Mouse (Mus musculus): ENCODE results near the gene Gja10. TPM values are rescaled to one million over a fixed set of nuclear protein-coding genes. Genes with fewer than 3 reads are reported as not detected.

The Gja10 gene
- polyA plus RNA-seq, 1 experiment from 2014 or later: not detected

DNA sequence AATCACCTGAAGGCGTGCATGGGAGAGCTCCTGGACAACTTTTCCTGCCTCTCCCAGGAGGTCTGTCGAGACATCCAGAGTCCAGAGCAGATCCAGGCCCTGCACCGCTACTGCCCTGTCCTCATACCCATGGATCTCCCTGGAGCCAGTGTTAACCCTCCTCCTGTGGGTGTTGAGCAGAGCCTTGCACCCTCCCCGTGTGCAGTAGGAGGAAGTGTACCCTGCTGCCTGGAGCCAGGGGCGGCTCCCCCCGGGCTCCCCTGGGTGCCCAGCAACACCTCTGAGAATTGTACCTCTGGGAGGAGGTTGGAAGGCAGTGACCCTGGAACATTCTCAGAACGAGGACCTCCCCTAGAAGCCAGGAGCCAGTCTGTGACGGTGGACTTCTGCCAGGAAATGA lies 22.7 kb downstream of the Gja10 start:
- ATAC-seq (ENCODE audit: low FRiP score): no peak
- Histone ChIP-seq H3K27me3 (ENCODE audit: control insufficient read depth, insufficient read depth, low read length) (no peaks in the 10 kb centered on the region), H3K27ac (ENCODE audit: low read depth, low read length) (no peak overlapping the region), H3K4me3 (ENCODE audit: low read depth, low read length) (no peak overlapping the region), H3K9ac (ENCODE audit: low read depth, low read length) (no peak overlapping the region), H3K9me3 (ENCODE audit: control insufficient read depth, low read length) (no peaks in the 10 kb centered on the region), H3K4me1 (replicated peaks; ENCODE audit: control insufficient read depth, insufficient read depth, low read length) (no peaks in the 10 kb centered on the region; the same call in 1 of the 2 replicates), H3K4me2 (replicated peaks; ENCODE audit: low read depth, low read length) (no peak overlapping the region), H3K36me3 (ENCODE audit: control insufficient read depth, insufficient read depth, low read length) (no peaks in the 10 kb centered on the region)
- 85% methylated on average over 8 of the region's 8 CpGs for WGBS
- no peak for DNase-seq (ENCODE audit: low spot score)

DNA sequence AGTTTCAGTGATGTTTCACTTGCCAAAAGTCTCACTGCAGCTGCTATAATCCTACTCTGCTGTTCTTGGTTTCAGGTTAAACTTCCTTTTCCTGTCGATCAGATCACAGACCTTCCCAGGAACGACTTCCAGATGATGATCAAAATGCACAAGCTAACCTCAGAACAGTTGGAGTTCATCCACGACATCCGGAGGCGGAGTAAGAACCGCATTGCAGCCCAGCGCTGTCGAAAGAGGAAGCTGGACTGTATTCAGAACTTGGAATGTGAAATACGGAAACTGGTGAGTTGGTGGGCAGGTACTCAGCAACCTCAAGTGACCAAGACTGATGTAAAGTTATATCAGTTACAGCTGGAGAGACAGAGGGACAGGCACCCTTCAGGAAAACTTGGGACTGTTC lies 27.4 kb downstream of the Gja10 start:
- ATAC-seq (ENCODE audit: low FRiP score) (no peak), DNase-seq (ENCODE audit: low spot score) (no peak)
- no peak overlapping the region for H3K9ac ChIP-seq (ENCODE audit: low read depth, low read length)
- H3K36me3 ChIP-seq (ENCODE audit: control insufficient read depth, insufficient read depth, low read length): no peaks in the 10 kb centered on the region
- H3K4me3 ChIP-seq (ENCODE audit: low read depth, low read length): no peak overlapping the region
- no peaks in the 10 kb centered on the region for H3K9me3 ChIP-seq (ENCODE audit: control insufficient read depth, low read length)
- no peak overlapping the region for H3K4me2 ChIP-seq (replicated peaks; ENCODE audit: low read depth, low read length)
- WGBS: 70% methylated on average over 9 of the region's 9 CpGs
- H3K27me3 ChIP-seq (ENCODE audit: control insufficient read depth, insufficient read depth, low read length): no peaks in the 10 kb centered on the region
- H3K27ac ChIP-seq (ENCODE audit: low read depth, low read length): no peak overlapping the region
- peaks cover 2% of the 10 kb centered on the region; the same call in 1 of the 2 replicates for H3K4me1 ChIP-seq (replicated peaks; ENCODE audit: control insufficient read depth, insufficient read depth, low read length)

DNA sequence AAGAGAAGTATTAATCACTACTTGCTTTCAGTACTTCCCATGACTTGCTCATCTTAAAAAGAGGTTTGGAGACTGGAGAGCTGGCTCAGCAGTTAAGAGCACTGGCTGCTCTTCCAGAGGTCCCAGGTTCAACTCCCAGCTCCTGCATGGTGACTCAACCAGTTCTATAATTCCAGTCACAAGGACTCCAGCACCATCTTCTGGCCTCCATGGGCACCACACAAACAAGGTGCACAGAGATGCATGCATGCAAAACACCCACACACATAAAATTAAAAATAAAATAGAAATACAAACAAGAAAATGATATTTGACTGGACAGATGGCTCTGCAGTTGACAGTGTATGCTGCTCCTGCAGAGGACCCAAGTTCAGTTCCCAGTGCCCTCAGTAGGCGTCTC lies 28.0 kb downstream of the Gja10 start:
- no peak overlapping the region for H3K4me3 ChIP-seq (ENCODE audit: low read depth, low read length)
- H3K9me3 ChIP-seq (ENCODE audit: control insufficient read depth, low read length): no peaks in the 10 kb centered on the region
- ATAC-seq (ENCODE audit: low FRiP score) (no peak), DNase-seq (ENCODE audit: low spot score) (no peak)
- H3K4me1 ChIP-seq (replicated peaks; ENCODE audit: control insufficient read depth, insufficient read depth, low read length): peaks cover 5% of the 10 kb centered on the region
- no peak overlapping the region for H3K9ac ChIP-seq (ENCODE audit: low read depth, low read length)
- 95% methylated on average over 1 of the region's 1 CpGs for WGBS
- no peaks in the 10 kb centered on the region for H3K36me3 ChIP-seq (ENCODE audit: control insufficient read depth, insufficient read depth, low read length)
- no peaks in the 10 kb centered on the region for H3K27me3 ChIP-seq (ENCODE audit: control insufficient read depth, insufficient read depth, low read length)
- no peak overlapping the region for H3K27ac ChIP-seq (ENCODE audit: low read depth, low read length)
- H3K4me2 ChIP-seq (replicated peaks; ENCODE audit: low read depth, low read length): no peak overlapping the region

DNA sequence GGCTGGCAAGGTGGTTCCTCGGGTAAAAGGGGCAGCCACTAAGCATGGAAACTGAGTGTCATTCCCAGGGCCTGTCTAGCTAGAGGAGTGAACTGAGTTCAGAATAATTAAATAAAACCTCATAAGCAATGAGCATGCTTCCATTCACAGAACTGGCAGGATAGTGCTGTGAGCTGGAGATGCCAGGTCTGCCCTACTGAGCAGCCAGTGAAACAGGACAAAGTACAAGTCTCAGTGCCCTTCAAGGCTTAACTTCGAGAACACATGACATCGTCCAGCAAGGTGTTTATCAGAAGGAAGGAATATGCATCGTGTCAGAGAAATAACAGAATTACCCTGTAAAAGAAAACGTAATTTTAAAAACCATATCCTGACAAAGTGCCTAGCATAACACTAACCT lies 29.0 kb downstream of the Gja10 start:
- H3K4me3 ChIP-seq (ENCODE audit: low read depth, low read length): no peak overlapping the region
- no peak for DNase-seq (ENCODE audit: low spot score)
- no peak for ATAC-seq (ENCODE audit: low FRiP score)
- 92% methylated on average over 5 of the region's 5 CpGs for whole genome bisulfite sequencing
- H3K4me2 ChIP-seq (replicated peaks; ENCODE audit: low read depth, low read length): no peak overlapping the region
- H3K27ac ChIP-seq (ENCODE audit: low read depth, low read length): no peak overlapping the region
- H3K9ac ChIP-seq (ENCODE audit: low read depth, low read length): no peak overlapping the region
- H3K9me3 ChIP-seq (ENCODE audit: control insufficient read depth, low read length): no peaks in the 10 kb centered on the region
- no peaks in the 10 kb centered on the region for H3K36me3 ChIP-seq (ENCODE audit: control insufficient read depth, insufficient read depth, low read length)
- no peaks in the 10 kb centered on the region for H3K27me3 ChIP-seq (ENCODE audit: control insufficient read depth, insufficient read depth, low read length)
- H3K4me1 ChIP-seq (replicated peaks; ENCODE audit: control insufficient read depth, insufficient read depth, low read length): peaks cover 5% of the 10 kb centered on the region

DNA sequence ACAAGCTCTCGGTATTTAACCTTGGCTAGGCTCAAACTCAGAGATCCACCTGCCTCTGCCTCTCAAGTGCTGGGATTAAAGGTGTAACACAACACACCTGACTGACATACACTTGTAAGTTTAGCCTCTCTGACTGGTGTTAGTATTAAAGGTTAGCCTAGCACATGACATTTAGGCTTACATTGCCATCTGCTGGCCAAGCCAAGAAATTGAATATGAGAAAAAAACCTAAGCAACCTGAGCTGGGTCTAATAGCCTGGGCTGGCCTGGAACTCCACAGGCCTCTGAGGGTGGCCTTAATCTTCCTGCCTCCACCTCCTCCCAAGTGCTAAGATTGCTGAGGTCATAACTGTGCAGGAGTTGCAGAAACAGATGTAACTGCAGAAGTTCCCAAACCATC lies 30.4 kb downstream of the Gja10 start:
- peak; percentile 53 for ATAC-seq (ENCODE audit: low FRiP score)
- 44% methylated on average over 1 of the region's 1 CpGs for WGBS
- peak; percentile 63 for DNase-seq (ENCODE audit: low spot score)

DNA sequence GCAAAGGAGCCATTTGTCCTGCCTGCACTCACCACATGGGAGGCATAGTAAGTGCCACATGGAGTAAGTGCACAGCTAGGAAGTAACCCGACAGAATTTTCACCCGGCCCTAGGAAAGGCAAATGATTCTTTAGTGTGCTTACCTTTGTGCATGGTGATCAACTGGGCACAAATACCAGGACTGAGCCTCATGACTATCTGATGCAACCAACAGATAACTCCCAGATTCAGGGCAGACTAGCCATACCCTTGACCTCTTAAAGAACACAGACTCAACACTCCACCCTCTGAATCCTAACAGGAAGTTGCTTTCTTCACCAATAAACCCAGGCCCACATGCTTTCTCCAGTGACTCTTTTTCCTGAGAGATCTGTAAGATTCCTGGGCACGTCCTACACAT lies 31.1 kb downstream of the Gja10 start:
- ATAC-seq (ENCODE audit: low FRiP score) (no peak), DNase-seq (ENCODE audit: low spot score) (no peak)
- Histone ChIP-seq H3K4me1 (replicated peaks; ENCODE audit: control insufficient read depth, insufficient read depth, low read length) (peaks cover 5% of the 10 kb centered on the region), H3K4me2 (replicated peaks; ENCODE audit: low read depth, low read length) (no peak overlapping the region), H3K36me3 (ENCODE audit: control insufficient read depth, insufficient read depth, low read length) (no peaks in the 10 kb centered on the region), H3K27ac (ENCODE audit: low read depth, low read length) (no peak overlapping the region), H3K9ac (ENCODE audit: low read depth, low read length) (no peak overlapping the region), H3K4me3 (ENCODE audit: low read depth, low read length) (no peak overlapping the region), H3K9me3 (ENCODE audit: control insufficient read depth, low read length) (no peaks in the 10 kb centered on the region), H3K27me3 (ENCODE audit: control insufficient read depth, insufficient read depth, low read length) (no peaks in the 10 kb centered on the region)
- 68% methylated on average over 3 of the region's 3 CpGs for WGBS

More for the DNA sequence above, 30.4 kb downstream of the Gja10 start:
- no peak overlapping the region for H3K27ac ChIP-seq (ENCODE audit: low read depth, low read length)
- no peaks in the 10 kb centered on the region for H3K9me3 ChIP-seq (ENCODE audit: control insufficient read depth, low read length)
- H3K27me3 ChIP-seq (ENCODE audit: control insufficient read depth, insufficient read depth, low read length): no peaks in the 10 kb centered on the region
- H3K4me1 ChIP-seq (replicated peaks; ENCODE audit: control insufficient read depth, insufficient read depth, low read length): peaks cover 5% of the 10 kb centered on the region
- no peak overlapping the region for H3K4me2 ChIP-seq (replicated peaks; ENCODE audit: low read depth, low read length)
- H3K4me3 ChIP-seq (ENCODE audit: low read depth, low read length): no peak overlapping the region
- no peaks in the 10 kb centered on the region for H3K36me3 ChIP-seq (ENCODE audit: control insufficient read depth, insufficient read depth, low read length)
- H3K9ac ChIP-seq (ENCODE audit: low read depth, low read length): no peak overlapping the region

DNA sequence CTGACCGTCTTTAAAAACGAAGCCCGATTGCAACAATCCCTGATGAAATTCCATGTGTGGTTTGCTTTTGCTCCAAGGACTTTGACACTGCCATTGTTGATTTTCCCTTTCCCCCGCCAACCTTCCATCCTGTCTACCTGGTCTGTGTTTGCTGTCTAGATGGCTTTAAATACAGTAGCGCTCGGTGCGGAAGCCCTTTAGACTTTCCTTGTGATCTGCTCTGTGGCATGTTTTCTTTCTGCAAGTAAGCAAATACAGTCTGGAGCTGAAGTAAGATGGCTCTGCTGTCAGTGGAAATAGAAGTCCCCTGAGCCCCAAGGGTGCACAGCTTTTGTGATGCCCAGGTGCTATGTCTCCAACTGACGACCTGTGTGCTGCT lies 31.6 kb downstream of the Gja10 start:
- Histone ChIP-seq H3K36me3 (ENCODE audit: control insufficient read depth, insufficient read depth, low read length) (no peaks in the 10 kb centered on the region), H3K4me2 (replicated peaks; ENCODE audit: low read depth, low read length) (no peak overlapping the region), H3K27me3 (ENCODE audit: control insufficient read depth, insufficient read depth, low read length) (no peaks in the 10 kb centered on the region), H3K27ac (ENCODE audit: low read depth, low read length) (no peak overlapping the region), H3K4me1 (replicated peaks; ENCODE audit: control insufficient read depth, insufficient read depth, low read length) (peaks cover 5% of the 10 kb centered on the region), H3K9me3 (ENCODE audit: control insufficient read depth, low read length) (no peaks in the 10 kb centered on the region), H3K4me3 (ENCODE audit: low read depth, low read length) (no peak overlapping the region), H3K9ac (ENCODE audit: low read depth, low read length) (no peak overlapping the region)
- ATAC-seq (ENCODE audit: low FRiP score) (no peak), DNase-seq (ENCODE audit: low spot score) (no peak)
- 79% methylated on average over 8 of the region's 8 CpGs for WGBS

DNA sequence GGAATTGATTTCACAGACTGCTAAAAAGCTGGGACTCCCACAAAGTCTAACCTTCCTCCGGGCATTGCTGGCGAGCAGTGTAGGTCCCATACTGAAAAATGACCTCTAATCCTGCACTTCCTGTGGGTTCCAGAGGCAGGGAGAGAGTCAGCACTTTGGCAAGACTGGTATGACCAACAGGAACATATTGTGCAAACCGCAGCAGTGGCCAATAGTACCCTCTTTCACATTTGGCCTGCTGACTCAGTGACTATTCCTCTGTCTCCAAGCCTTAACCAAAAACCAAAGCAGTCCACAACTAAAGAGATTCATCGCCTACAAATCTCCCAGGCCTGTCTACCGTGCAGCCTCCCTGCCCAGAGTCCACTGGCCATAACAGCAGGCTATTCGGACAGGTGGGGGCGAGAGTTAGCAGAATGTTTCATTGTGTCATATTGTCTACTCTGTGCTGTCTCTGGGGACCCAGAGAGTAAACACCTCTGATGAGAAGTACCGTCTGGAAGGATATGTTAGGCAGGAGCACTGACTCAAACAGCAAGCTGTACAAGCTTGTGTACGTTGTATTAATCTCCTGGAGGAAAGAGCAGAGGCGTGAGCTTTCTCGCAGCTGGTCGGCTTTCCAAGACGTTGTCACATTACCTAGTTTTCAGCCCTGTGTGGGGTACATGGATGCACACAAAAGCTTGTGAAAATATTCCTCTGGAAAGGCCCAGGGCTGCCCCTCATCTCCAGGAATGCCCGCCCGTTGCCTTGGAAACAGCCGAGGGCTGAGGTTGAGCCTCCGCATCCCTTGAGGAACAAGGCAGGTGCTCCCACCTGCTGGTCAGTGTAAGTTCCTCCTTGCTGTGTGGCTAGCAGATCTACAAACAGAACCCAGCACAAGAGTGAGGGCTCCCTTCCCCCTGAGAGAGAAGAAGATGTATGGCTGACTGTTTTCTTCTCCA lies 32.3 kb downstream of the Gja10 start:
- peak; percentile 52; the same call in 1 of the 2 replicates for ATAC-seq (ENCODE audit: low FRiP score)
- H3K36me3 ChIP-seq (ENCODE audit: control insufficient read depth, insufficient read depth, low read length): no peaks in the 10 kb centered on the region
- no peak overlapping the region for H3K9ac ChIP-seq (ENCODE audit: low read depth, low read length)
- H3K4me1 ChIP-seq (replicated peaks; ENCODE audit: control insufficient read depth, insufficient read depth, low read length): peaks cover 5% of the 10 kb centered on the region
- WGBS: 44% methylated on average over 17 of the region's 17 CpGs
- H3K9me3 ChIP-seq (ENCODE audit: control insufficient read depth, low read length): no peaks in the 10 kb centered on the region
- H3K27me3 ChIP-seq (ENCODE audit: control insufficient read depth, insufficient read depth, low read length): no peaks in the 10 kb centered on the region
- DNase-seq (ENCODE audit: low spot score): peak; percentile 44
- no peak overlapping the region; the same call in 1 of the 2 replicates for H3K27ac ChIP-seq (ENCODE audit: low read depth, low read length)
- H3K4me2 ChIP-seq (replicated peaks; ENCODE audit: low read depth, low read length): no peak overlapping the region
- no peak overlapping the region for H3K4me3 ChIP-seq (ENCODE audit: low read depth, low read length)

DNA sequence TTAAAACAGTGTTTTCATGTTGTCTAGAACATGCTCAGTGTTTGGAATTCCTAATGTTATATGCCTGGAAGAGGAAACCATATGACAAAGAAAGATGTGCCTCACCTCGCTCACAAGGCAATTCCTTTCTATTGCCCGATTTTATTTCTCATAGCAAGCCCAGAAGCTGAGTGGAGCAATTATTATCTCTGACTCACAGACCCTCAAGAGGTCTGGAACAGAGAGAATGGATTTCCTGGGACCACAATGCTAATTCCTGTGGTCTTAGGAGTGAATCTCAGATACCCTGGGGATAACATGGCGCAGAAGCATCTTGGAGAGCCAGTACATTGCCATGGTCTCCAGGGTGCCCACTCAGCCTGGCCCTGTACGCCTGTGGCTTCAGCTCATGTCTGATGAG lies 33.5 kb downstream of the Gja10 start:
- H3K4me1 ChIP-seq (replicated peaks; ENCODE audit: control insufficient read depth, insufficient read depth, low read length): peaks cover 5% of the 10 kb centered on the region
- H3K4me2 ChIP-seq (replicated peaks; ENCODE audit: low read depth, low read length): no peak overlapping the region
- H3K36me3 ChIP-seq (ENCODE audit: control insufficient read depth, insufficient read depth, low read length): no peaks in the 10 kb centered on the region
- H3K27ac ChIP-seq (ENCODE audit: low read depth, low read length): no peak overlapping the region
- WGBS: 90% methylated on average over 4 of the region's 4 CpGs
- ATAC-seq (ENCODE audit: low FRiP score) (no peak), DNase-seq (ENCODE audit: low spot score) (no peak)
- no peak overlapping the region for H3K9ac ChIP-seq (ENCODE audit: low read depth, low read length)
- H3K27me3 ChIP-seq (ENCODE audit: control insufficient read depth, insufficient read depth, low read length): no peaks in the 10 kb centered on the region
- no peaks in the 10 kb centered on the region for H3K9me3 ChIP-seq (ENCODE audit: control insufficient read depth, low read length)
- H3K4me3 ChIP-seq (ENCODE audit: low read depth, low read length): no peak overlapping the region
